Mouse (Mus musculus) liver, adult 2 months (tissue): ENCODE data around the gene Mbnl2. TPM values are rescaled to one million over a fixed set of nuclear protein-coding genes. Genes with fewer than 3 reads are reported as not detected.
A peak's percentile ranks its signal among the peaks of the same experiment; 100 is the strongest.

Experiments
- DNase-seq: peaks from one replicate; pipeline ENCODE4 v3.0.0-alpha.2; 2011; ENCODE audit warnings: low read depth, low spot score; ENCODE audit errors: extremely low read depth
- H3K27ac ChIP-seq: fragments of 200-500 bp; replicated peaks from 2 replicates; pipeline ENCODE4 v1.5.1; 2012; ENCODE audit warnings: low read depth, mild to moderate bottlenecking, control low read depth, inconsistent platforms, low read length; ENCODE audit not compliant: insufficient read depth
- H3K27me3 ChIP-seq: fragments of 200-500 bp; 2 replicates; pipeline ENCODE4 v1.6.1; 2012; ENCODE audit warnings: mild to moderate bottlenecking, moderate library complexity, low read length, inconsistent platforms; ENCODE audit not compliant: control insufficient read depth, insufficient read depth
- H3K36me3 ChIP-seq: fragments of 200-500 bp; 2 replicates; pipeline ENCODE4 v1.6.1; 2012; ENCODE audit warnings: low read length, inconsistent platforms; ENCODE audit not compliant: control insufficient read depth, insufficient read depth
- H3K4me1 ChIP-seq: fragments of 200-500 bp; 2 replicates; pipeline ENCODE4 v1.6.1; 2011; ENCODE audit warnings: low read length; ENCODE audit not compliant: control insufficient read depth, insufficient read depth
- H3K4me3 ChIP-seq: fragments of 200-500 bp; 2 replicates; pipeline ENCODE4 v1.5.1; 2011; ENCODE audit warnings: low read depth, mild to moderate bottlenecking, control low read depth, low read length, moderate library complexity; ENCODE audit not compliant: insufficient read depth
- H3K79me2 ChIP-seq: fragments of 200-500 bp; 2 replicates; pipeline ENCODE4 v1.6.1; 2012; ENCODE audit warnings: inconsistent platforms, mild to moderate bottlenecking, low read length, moderate library complexity; ENCODE audit not compliant: control insufficient read depth, insufficient read depth
- H3K9ac ChIP-seq: fragments of 200-500 bp; 2 replicates; pipeline ENCODE4 v1.6.1; 2012; ENCODE audit warnings: low read depth, mild to moderate bottlenecking, control low read depth, inconsistent platforms, low read length
- CTCF ChIP-seq: fragments of 200-500 bp; IDR thresholded peaks from 2 replicates; pipeline ENCODE4 v1.5.1; 2011; ENCODE audit warnings: low read depth, low read length, control low read depth
- POLR2A ChIP-seq: fragments of 200-500 bp; IDR thresholded peaks from 2 replicates; pipeline ENCODE4 v1.6.1; 2011; ENCODE audit warnings: low read length, control low read depth; ENCODE audit not compliant: insufficient read depth; ENCODE audit errors: extremely low read depth
- WGBS: fragments of 180-500 bp; shearing (Covaris S2); methylation state at CpG from one replicate; pipeline ENCODE4 v1.1.7; 2018; 5-methylcytosine and 5-hydroxymethylcytosine counted together
- polyA plus RNA-seq: library from polyadenylated mRNA; depleted of rRNA; stranded (reverse); fragments of >200 nt; gene quantifications from 2 replicates; pipeline ENCODE4 v1.2.3, GENCODE M21; 2012
- total RNA-seq: library from RNA; depleted of rRNA; stranded (reverse); fragments of >200 nt; gene quantifications from 2 replicates; pipeline ENCODE4 v1.2.3, GENCODE M21; 2014

Mbnl2 gene
- total and polyA plus RNA-seq, 2 experiments, result 17.5 to 35.2 TPM

GRCm38 (mm10) chr14:120333465-120334243, 58.2 kb downstream of the Mbnl2 start:
- Histone ChIP-seq H3K79me2 (peaks cover 27% of the 10 kb centered on the region), H3K36me3 (no peaks in the 10 kb centered on the region; the same call in 1 of the 2 replicates), H3K4me1 (peaks cover 16% of the 10 kb centered on the region), H3K9ac (no peak overlapping the region), H3K4me3 (no peak overlapping the region), H3K27me3 (no peaks in the 10 kb centered on the region), H3K27ac (no peak overlapping the region)
- no peak for DNase-seq
- 78% methylated on average over 15 of the region's 15 CpGs for WGBS
- TF ChIP-seq POLR2A (no peak), CTCF (no peak)

GRCm38 (mm10) chr14:120335366-120335765, 59.9 kb downstream of the Mbnl2 start:
- Histone ChIP-seq H3K79me2 (peaks cover 27% of the 10 kb centered on the region), H3K4me1 (peaks cover 16% of the 10 kb centered on the region), H3K27ac (no peak overlapping the region), H3K27me3 (no peaks in the 10 kb centered on the region), H3K36me3 (no peaks in the 10 kb centered on the region; the same call in 1 of the 2 replicates), H3K9ac (no peak overlapping the region), H3K4me3 (no peak overlapping the region)
- DNase-seq, result no peak
- TF ChIP-seq POLR2A (no peak), CTCF (no peak)
- 94% methylated on average over 9 of the region's 9 CpGs for WGBS

GRCm38 (mm10) chr14:120335871-120336270, 60.4 kb downstream of the Mbnl2 start:
- Histone ChIP-seq H3K79me2 (peaks cover 26% of the 10 kb centered on the region), H3K27ac (peak overlapping the region; percentile 55; the same call in 1 of the 2 replicates), H3K9ac (no peak overlapping the region), H3K36me3 (peaks cover 1% of the 10 kb centered on the region; the same call in 1 of the 2 replicates), H3K4me3 (no peak overlapping the region), H3K27me3 (no peaks in the 10 kb centered on the region), H3K4me1 (peaks cover 16% of the 10 kb centered on the region)
- WGBS, result 82% methylated on average over 6 of the region's 6 CpGs
- no peak for DNase-seq
- TF ChIP-seq CTCF (no peak), POLR2A (no peak)

GRCm38 (mm10) chr14:120336380-120336779, 60.9 kb downstream of the Mbnl2 start:
- TF ChIP-seq CTCF (no peak), POLR2A (no peak)
- Histone ChIP-seq H3K27me3 (no peaks in the 10 kb centered on the region), H3K79me2 (peaks cover 21% of the 10 kb centered on the region), H3K4me3 (no peak overlapping the region), H3K9ac (no peak overlapping the region), H3K36me3 (0 out of 2 replicates have a peak, but pooled peaks cover 1% of the 10 kb centered on the region), H3K27ac (peak overlapping the region; percentile 69), H3K4me1 (peaks cover 16% of the 10 kb centered on the region)
- WGBS, result 18% methylated on average over 7 of the region's 7 CpGs
- DNase-seq, result peak; percentile 95

- Histone ChIP-seq H3K4me3 (no peak overlapping the region), H3K4me1 (peaks cover 16% of the 10 kb centered on the region), H3K27ac (peak overlapping the region; percentile 69), H3K36me3 (0 out of 2 replicates have a peak, but pooled peaks cover 1% of the 10 kb centered on the region), H3K79me2 (peaks cover 21% of the 10 kb centered on the region), H3K9ac (no peak overlapping the region), H3K27me3 (no peaks in the 10 kb centered on the region)
- DNase-seq, result no peak
- WGBS, result 84% methylated on average over 8 of the region's 8 CpGs
- TF ChIP-seq POLR2A, result no peak
- TF ChIP-seq CTCF, result no peak
Measured at GRCm38 (mm10) chr14:120336841-120337240, 61.4 kb downstream of the Mbnl2 start.
